Mouse (Mus musculus) T-cell, adult 2 months (primary cell): Measurements from ENCODE around the gene Eef1akmt1.

Source experiments
- DNase-seq: peaks from one replicate; pipeline ENCODE4 v3.0.0; 2022; ENCODE audit warnings: low spot score

Gene Eef1akmt1

GRCm38 (mm10) chr14:57524671-57525387 is 46.6 kb downstream of the Eef1akmt1 start, which contains the start of gene Il17d:
TSS of gene Il17d (plus strand) at chr14:57524777.
- peak; percentile 3 for DNase-seq

GRCm38 (mm10) chr14:57523762-57524161 is 47.6 kb downstream of the Eef1akmt1 start:
- no peak for DNase-seq

GRCm38 (mm10) chr14:57517001-57517400 is 54.4 kb downstream of the Eef1akmt1 start:
- DNase-seq, result no peak

GRCm38 (mm10) chr14:57515156-57515762 is 56.2 kb downstream of the Eef1akmt1 start:
- DNase-seq, result no peak

- DNase-seq, result no peak
Measured at GRCm38 (mm10) chr14:57509554-57509953, 61.9 kb downstream of the Eef1akmt1 start.

- no peak for DNase-seq
Measured at GRCm38 (mm10) chr14:57503729-57504128, 67.7 kb downstream of the Eef1akmt1 start.
